Mouse (Mus musculus) megakaryocyte, embryonic 14.5 days (primary cell): Measurements from ENCODE around the gene Dph3.

Source experiments
- FLI1 ChIP-seq: IDR thresholded peaks from 2 replicates; pipeline ENCODE4 v1.6.1; 2012; ENCODE audit warnings: low read length, inconsistent platforms, mixed read lengths
- GATA1 ChIP-seq: IDR thresholded peaks from 3 replicates; pipeline ENCODE4 v1.6.1; 2012; ENCODE audit warnings: mixed read lengths, low read length, inconsistent platforms, borderline replicate concordance

GRCm38 (mm10) chr14:32083466-32083865, 2.1 kb downstream of the Dph3 start:
- TF ChIP-seq GATA1: no peak
- TF ChIP-seq FLI1: no peak
